Mouse (Mus musculus): ENCODE measurements at regions not wholly inside any gene's neighbourhood (a gene's known extent, or its start where the extent isn't known, plus 50 kb on each side); places are given as distances from the start of the nearest gene placed in this dataset.
"Not testable (repeated sequence)": the region's sequence is repeated elsewhere in the genome, so short reads cannot be mapped to it uniquely, and the experiment has no call there.

GRCm38 (mm10) chr5:91790412-91790811 lies 172.5 kb downstream of the Rchy1 start:
- Histone ChIP-seq H3K27me3 (replicated peaks) (no peaks in the 10 kb centered on the region), H3K4me1 (no peaks in the 10 kb centered on the region), H3K9me3 (replicated peaks) (no peaks in the 10 kb centered on the region), H3K36me3 (no peaks in the 10 kb centered on the region), H3K27ac (no peak overlapping the region), H3K4me2 (no peak overlapping the region), H3K4me3 (no peak overlapping the region), H3K9ac (no peak overlapping the region)
- WGBS (ENCODE audit: insufficient replicate concordance): 40% methylated on average over 2 of the region's 2 CpGs
- no peak for ATAC-seq

- Histone ChIP-seq H3K4me2 (no peak overlapping the region), H3K9ac (no peak overlapping the region), H3K4me1 (no peaks in the 10 kb centered on the region), H3K27ac (no peak overlapping the region), H3K4me3 (no peak overlapping the region), H3K9me3 (replicated peaks) (no peaks in the 10 kb centered on the region), H3K36me3 (no peaks in the 10 kb centered on the region), H3K27me3 (replicated peaks) (no peaks in the 10 kb centered on the region)
- WGBS (ENCODE audit: insufficient replicate concordance): 76% methylated on average over 8 of the region's 8 CpGs
- no peak for ATAC-seq
These were observed 178.9 kb downstream of the Rchy1 start for GRCm38 (mm10) chr5:91783966-91784365.

- Histone ChIP-seq H3K4me1 (no peaks in the 10 kb centered on the region), H3K36me3 (no peaks in the 10 kb centered on the region), H3K9ac (no peak overlapping the region), H3K27ac (no peak overlapping the region), H3K27me3 (replicated peaks) (no peaks in the 10 kb centered on the region), H3K4me2 (no peak overlapping the region), H3K9me3 (replicated peaks) (no peaks in the 10 kb centered on the region), H3K4me3 (no peak overlapping the region)
- ATAC-seq: no peak
These were observed 185.9 kb downstream of the Rchy1 start for GRCm38 (mm10) chr5:91776971-91777370.

GRCm38 (mm10) chr5:91774065-91774464 lies 188.8 kb downstream of the Rchy1 start:
- no peak overlapping the region for H3K4me3 ChIP-seq
- no peak overlapping the region for H3K27ac ChIP-seq
- no peaks in the 10 kb centered on the region for H3K27me3 ChIP-seq (replicated peaks)
- no peak overlapping the region for H3K9ac ChIP-seq
- ATAC-seq: no peak
- no peak overlapping the region for H3K4me2 ChIP-seq
- H3K36me3 ChIP-seq: no peaks in the 10 kb centered on the region
- H3K9me3 ChIP-seq (replicated peaks): no peaks in the 10 kb centered on the region
- 62% methylated on average over 3 of the region's 3 CpGs for WGBS (ENCODE audit: insufficient replicate concordance)
- no peaks in the 10 kb centered on the region for H3K4me1 ChIP-seq

GRCm38 (mm10) chr5:91767886-91768285 lies 195.0 kb downstream of the Rchy1 start:
- Histone ChIP-seq H3K4me3 (no peak overlapping the region), H3K36me3 (no peaks in the 10 kb centered on the region), H3K27me3 (replicated peaks) (no peaks in the 10 kb centered on the region), H3K9ac (no peak overlapping the region), H3K4me2 (no peak overlapping the region), H3K4me1 (no peaks in the 10 kb centered on the region), H3K9me3 (replicated peaks) (no peaks in the 10 kb centered on the region), H3K27ac (no peak overlapping the region)
- ATAC-seq: no peak
- WGBS (ENCODE audit: insufficient replicate concordance): 76% methylated on average over 7 of the region's 7 CpGs

GRCm38 (mm10) chr5:91767060-91767459 lies 195.8 kb downstream of the Rchy1 start:
- Histone ChIP-seq H3K4me3 (no peak overlapping the region), H3K27ac (no peak overlapping the region), H3K9ac (no peak overlapping the region), H3K4me2 (no peak overlapping the region), H3K4me1 (no peaks in the 10 kb centered on the region), H3K27me3 (replicated peaks) (no peaks in the 10 kb centered on the region), H3K9me3 (replicated peaks) (no peaks in the 10 kb centered on the region), H3K36me3 (no peaks in the 10 kb centered on the region)
- ATAC-seq: no peak
- whole genome bisulfite sequencing (ENCODE audit: insufficient replicate concordance): 56% methylated on average over 10 of the region's 10 CpGs

- Histone ChIP-seq H3K9me3 (replicated peaks) (no peaks in the 10 kb centered on the region), H3K4me1 (no peaks in the 10 kb centered on the region), H3K27ac (no peak overlapping the region), H3K9ac (no peak overlapping the region), H3K4me2 (no peak overlapping the region), H3K36me3 (no peaks in the 10 kb centered on the region), H3K27me3 (replicated peaks) (no peaks in the 10 kb centered on the region), H3K4me3 (no peak overlapping the region)
- ATAC-seq: no peak
- WGBS (ENCODE audit: insufficient replicate concordance): 67% methylated on average over 10 of the region's 10 CpGs
These were observed 198.2 kb downstream of the Rchy1 start for GRCm38 (mm10) chr5:91764621-91765020.

- ATAC-seq: no peak
- no peaks in the 10 kb centered on the region for H3K27me3 ChIP-seq (replicated peaks)
- WGBS (ENCODE audit: insufficient replicate concordance): 72% methylated on average over 6 of the region's 6 CpGs
These were observed 200.3 kb downstream of the Rchy1 start for GRCm38 (mm10) chr5:91762589-91762988.

GRCm38 (mm10) chr5:91755958-91756357 lies 206.9 kb downstream of the Rchy1 start:
- H3K27ac ChIP-seq: no peak overlapping the region
- H3K9ac ChIP-seq: no peak overlapping the region
- H3K9me3 ChIP-seq (replicated peaks): no peaks in the 10 kb centered on the region
- no peaks in the 10 kb centered on the region for H3K27me3 ChIP-seq (replicated peaks)
- no peak overlapping the region for H3K4me2 ChIP-seq
- no peak for ATAC-seq
- WGBS (ENCODE audit: insufficient replicate concordance): 64% methylated on average over 10 of the region's 10 CpGs
- H3K36me3 ChIP-seq: no peaks in the 10 kb centered on the region
- H3K4me1 ChIP-seq: peaks cover 4% of the 10 kb centered on the region; the same call in 1 of the 2 replicates
- no peak overlapping the region for H3K4me3 ChIP-seq

More at GRCm38 (mm10) chr5:91762589-91762988, 200.3 kb downstream of the Rchy1 start:
- H3K27ac ChIP-seq: no peak overlapping the region
- H3K4me1 ChIP-seq: no peaks in the 10 kb centered on the region
- H3K4me3 ChIP-seq: no peak overlapping the region
- no peaks in the 10 kb centered on the region for H3K9me3 ChIP-seq (replicated peaks)
- no peak overlapping the region for H3K4me2 ChIP-seq
- no peak overlapping the region for H3K9ac ChIP-seq
- H3K36me3 ChIP-seq: no peaks in the 10 kb centered on the region

GRCm38 (mm10) chr5:91752846-91753245 lies 210.0 kb downstream of the Rchy1 start:
- H3K4me2 ChIP-seq; H3K9me3 ChIP-seq (replicated peaks); H3K4me3 ChIP-seq; H3K27me3 ChIP-seq (replicated peaks); H3K27ac ChIP-seq; H3K9ac ChIP-seq; H3K4me1 ChIP-seq; ATAC-seq; H3K36me3 ChIP-seq: not testable (repeated sequence)
- 87% methylated on average over 17 of the region's 17 CpGs for whole genome bisulfite sequencing (ENCODE audit: insufficient replicate concordance)

GRCm38 (mm10) chr5:91751168-91751567 lies 211.7 kb downstream of the Rchy1 start:
- H3K27ac ChIP-seq: no peak overlapping the region
- H3K36me3 ChIP-seq: no peaks in the 10 kb centered on the region
- no peaks in the 10 kb centered on the region for H3K9me3 ChIP-seq (replicated peaks)
- no peak overlapping the region for H3K4me3 ChIP-seq
- H3K27me3 ChIP-seq (replicated peaks): no peaks in the 10 kb centered on the region
- no peak overlapping the region for H3K9ac ChIP-seq
- ATAC-seq: no peak
- H3K4me1 ChIP-seq: peaks cover 8% of the 10 kb centered on the region
- no peak overlapping the region for H3K4me2 ChIP-seq
- 14% methylated on average over 6 of the region's 6 CpGs for WGBS (ENCODE audit: insufficient replicate concordance)

GRCm38 (mm10) chr5:91746077-91746476 lies 216.8 kb downstream of the Rchy1 start:
- Histone ChIP-seq H3K9me3 (replicated peaks) (no peaks in the 10 kb centered on the region), H3K27ac (no peak overlapping the region), H3K4me2 (no peak overlapping the region), H3K27me3 (replicated peaks) (no peaks in the 10 kb centered on the region), H3K4me3 (no peak overlapping the region), H3K9ac (no peak overlapping the region), H3K4me1 (peaks cover 5% of the 10 kb centered on the region), H3K36me3 (no peaks in the 10 kb centered on the region)
- no peak for ATAC-seq
- 59% methylated on average over 5 of the region's 5 CpGs for WGBS (ENCODE audit: insufficient replicate concordance)

- no peak overlapping the region for H3K27ac ChIP-seq
- H3K4me2 ChIP-seq: no peak overlapping the region
- no peaks in the 10 kb centered on the region for H3K27me3 ChIP-seq (replicated peaks)
- H3K9ac ChIP-seq: no peak overlapping the region
- ATAC-seq: no peak
- H3K4me3 ChIP-seq: no peak overlapping the region
- 0 out of 2 replicates have a peak, but pooled peaks cover 3% of the 10 kb centered on the region for H3K4me1 ChIP-seq
- H3K36me3 ChIP-seq: no peaks in the 10 kb centered on the region
- H3K9me3 ChIP-seq (replicated peaks): no peaks in the 10 kb centered on the region
These were observed 218.5 kb downstream of the Rchy1 start for GRCm38 (mm10) chr5:91744389-91744788.
